Mouse (Mus musculus) midbrain, postnatal 0 days (tissue): ENCODE results near the gene Pex11a. TPM values are rescaled to one million over a fixed set of nuclear protein-coding genes. Genes with fewer than 3 reads are reported as not detected.
"Not testable (repeated sequence)": the region's sequence is repeated elsewhere in the genome, so short reads cannot be mapped to it uniquely, and the experiment has no call there.

Source experiments
- ATAC-seq: fragments of 200-750 bp; cut with Nextera tagmentation; 2 replicates; pipeline ENCODE4 v1.8.0; 2017; ENCODE audit warnings: moderate number of reproducible peaks, mild to moderate bottlenecking, moderate TSS enrichment, moderate library complexity; ENCODE audit not compliant: low FRiP score
- DNase-seq: peaks from one replicate; pipeline ENCODE4 v3.0.0-alpha.2; 2015; ENCODE audit warnings: low spot score
- H3K27ac ChIP-seq: fragments of 300-500 bp; sonication (generic); 2 replicates; pipeline ENCODE4 v1.5.1; 2014; ENCODE audit warnings: low read depth, mild to moderate bottlenecking, low read length, mixed read lengths
- H3K27me3 ChIP-seq: fragments of 300-500 bp; sonication (generic); 2 replicates; pipeline ENCODE4 v1.6.1; 2014; ENCODE audit warnings: low read length, control low read depth, mixed read lengths; ENCODE audit not compliant: insufficient read depth
- H3K36me3 ChIP-seq: fragments of 300-500 bp; sonication (generic); 2 replicates; pipeline ENCODE4 v1.6.1; 2014; ENCODE audit warnings: low read length, control low read depth, mixed read lengths; ENCODE audit not compliant: insufficient read depth
- H3K4me1 ChIP-seq: fragments of 300-500 bp; sonication (generic); 2 replicates; pipeline ENCODE4 v1.6.1; 2014; ENCODE audit warnings: mild to moderate bottlenecking, control low read depth, antibody characterized with exemption, low read length, mixed read lengths; ENCODE audit not compliant: insufficient read depth
- H3K4me2 ChIP-seq: fragments of 300-500 bp; sonication (generic); 2 replicates; pipeline ENCODE4 v1.6.1; 2014; ENCODE audit warnings: low read depth, mild to moderate bottlenecking, low read length, mixed read lengths; ENCODE audit not compliant: poor library complexity, severe bottlenecking
- H3K4me3 ChIP-seq: fragments of 300-500 bp; sonication (generic); 2 replicates; pipeline ENCODE4 v1.5.1; 2014; ENCODE audit warnings: low read depth, mild to moderate bottlenecking, low read length, moderate library complexity
- H3K9ac ChIP-seq: fragments of 300-500 bp; sonication (generic); replicated peaks from 2 replicates; pipeline ENCODE4 v1.6.1; 2014; ENCODE audit warnings: mild to moderate bottlenecking, low read length, moderate library complexity, mixed read lengths; ENCODE audit not compliant: poor library complexity, severe bottlenecking
- H3K9me3 ChIP-seq: fragments of 300-500 bp; sonication (generic); 2 replicates; pipeline ENCODE4 v1.6.1; 2016; ENCODE audit warnings: low read length, control low read depth
- CTCF ChIP-seq: IDR thresholded peaks from 2 replicates; pipeline ENCODE4 v1.5.1; 2016; ENCODE audit warnings: antibody characterized with exemption, mild to moderate bottlenecking
- WGBS: fragments of 180-500 bp; shearing (Covaris S2); extraction: QIAGEN DNeasy Blood & Tissue Kit; methylation state at CpG from one replicate; pipeline ENCODE4 v1.1.7; 2014; 5-methylcytosine and 5-hydroxymethylcytosine counted together
- polyA plus RNA-seq: library from polyadenylated mRNA; unstranded; fragments of >200 nt; fragmentation: Nextera tagmentation; extraction: Ambion mirVana; gene quantifications from 2 replicates; pipeline ENCODE4 v1.2.1, GENCODE M21; 2015
- total RNA-seq: library from RNA; depleted of rRNA; stranded (reverse); fragments of >200 nt; gene quantifications from 2 replicates; pipeline ENCODE4 v1.2.3, GENCODE M21; 2014; rRNA removed

The Pex11a gene
- total RNA-seq (3.4 and 3.6 TPM in 2 replicates), polyA plus RNA-seq (11.9 and 12.3 TPM in 2 replicates)

DNA sequence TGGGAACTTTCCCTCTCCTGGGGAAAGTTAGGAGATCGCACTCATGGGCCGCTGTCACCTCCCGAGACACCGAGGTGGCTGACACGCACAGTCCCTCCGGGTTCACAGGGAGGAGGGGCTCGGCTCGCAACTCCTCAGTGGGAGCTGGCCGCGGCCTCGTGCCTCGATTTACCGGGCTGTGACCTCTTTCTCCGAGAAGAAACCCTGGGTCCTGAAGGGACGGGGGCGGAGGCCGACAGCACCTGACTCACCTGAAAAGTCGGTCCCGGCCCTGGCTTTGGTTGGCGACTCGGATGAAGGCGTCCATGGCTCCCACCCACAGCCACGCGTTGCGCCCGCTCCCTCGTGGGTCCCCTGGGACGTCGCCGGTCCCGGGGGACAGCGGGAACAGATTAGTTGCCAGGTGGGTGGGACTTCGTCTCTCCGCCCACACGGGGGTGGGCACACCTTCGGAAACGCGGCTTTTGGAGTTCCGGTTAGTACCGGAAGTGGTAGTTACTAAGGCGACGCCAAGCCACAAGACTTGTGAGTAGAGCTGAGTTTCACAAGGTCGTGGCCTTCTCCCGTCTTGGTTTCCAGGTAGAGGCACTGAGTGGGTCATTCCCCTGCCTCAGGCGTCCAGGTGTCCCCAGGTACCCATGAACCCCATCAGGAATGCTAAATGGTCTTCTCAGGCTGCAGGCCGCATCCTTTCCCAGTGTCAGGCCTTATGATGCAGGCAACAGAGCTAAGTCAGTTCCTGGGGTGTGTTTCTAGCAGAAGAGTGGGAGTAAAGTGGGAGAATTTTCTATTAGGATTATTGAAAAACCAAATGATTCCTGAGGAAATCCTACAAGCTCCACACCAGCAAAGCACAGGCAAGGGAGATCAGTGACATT, at the start of gene Pex11a, which contains the start of gene Wdr93:
TSS of gene Pex11a (minus strand) at position 473 of the 878 bp plus-strand sequence.
TSS of gene Wdr93 (plus strand) at position 505 of the 878 bp plus-strand sequence.
- H3K9ac ChIP-seq = peak within 1 kb of the TSS; percentile 56
- peak; percentile 80 for ATAC-seq
- DNase-seq = peak; percentile 93
- H3K27me3 ChIP-seq = no peaks in the 10 kb centered on the region
- WGBS = 3% methylated on average over 46 of the region's 46 CpGs
- H3K36me3 ChIP-seq = no peaks in the 10 kb centered on the region
- H3K4me1 ChIP-seq = peaks cover 7% of the 10 kb centered on the region; the same call in 1 of the 2 replicates
- H3K4me3 ChIP-seq = peak within 1 kb of the TSS; percentile 75
- H3K27ac ChIP-seq = no peak within 1 kb of the TSS
- no peaks in the 10 kb centered on the region for H3K9me3 ChIP-seq
- no peak for TF ChIP-seq CTCF
- H3K4me2 ChIP-seq = peak within 1 kb of the TSS; percentile 98

- not testable (repeated sequence) for H3K36me3 ChIP-seq, H3K9me3 ChIP-seq, H3K4me2 ChIP-seq, H3K4me1 ChIP-seq, H3K4me3 ChIP-seq, ATAC-seq, H3K9ac ChIP-seq, DNase-seq, H3K27ac ChIP-seq
- peaks cover 27% of the 10 kb centered on the region for H3K27me3 ChIP-seq
- WGBS = 31% methylated on average over 2 of the region's 2 CpGs
These were observed 46.9 kb upstream of the Pex11a start for GRCm38 (mm10) chr7:79789812-79790211.

DNA sequence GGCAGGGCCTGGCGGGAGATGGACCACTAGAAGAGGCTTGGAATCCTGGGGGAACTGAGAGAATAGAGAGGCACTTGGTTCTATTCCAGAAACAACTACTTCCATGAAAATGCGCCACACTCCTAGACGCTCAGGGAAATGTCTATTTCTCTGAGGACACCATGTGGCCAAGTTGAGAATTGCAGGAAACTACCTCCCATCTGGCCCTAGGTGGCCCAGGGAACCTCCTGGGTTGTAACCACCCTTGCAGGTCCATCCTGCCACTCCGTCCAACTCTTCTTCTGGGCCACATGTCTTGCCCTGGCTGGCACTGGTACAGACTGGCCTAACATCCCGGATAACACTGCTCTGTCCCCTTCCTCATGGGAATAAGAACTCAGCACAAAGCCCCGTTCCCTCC, 43.4 kb upstream of the Pex11a start:
- Histone ChIP-seq H3K4me1 (no peaks in the 10 kb centered on the region), H3K9me3 (no peaks in the 10 kb centered on the region), H3K27me3 (peaks cover 5% of the 10 kb centered on the region; the same call in 1 of the 2 replicates), H3K9ac (no peak overlapping the region), H3K4me2 (no peak overlapping the region), H3K4me3 (no peak overlapping the region), H3K27ac (no peak overlapping the region), H3K36me3 (no peaks in the 10 kb centered on the region)
- ATAC-seq (no peak), DNase-seq (peak; percentile 71)
- WGBS = 19% methylated on average over 6 of the region's 6 CpGs
- TF ChIP-seq CTCF = peak; percentile 75

DNA sequence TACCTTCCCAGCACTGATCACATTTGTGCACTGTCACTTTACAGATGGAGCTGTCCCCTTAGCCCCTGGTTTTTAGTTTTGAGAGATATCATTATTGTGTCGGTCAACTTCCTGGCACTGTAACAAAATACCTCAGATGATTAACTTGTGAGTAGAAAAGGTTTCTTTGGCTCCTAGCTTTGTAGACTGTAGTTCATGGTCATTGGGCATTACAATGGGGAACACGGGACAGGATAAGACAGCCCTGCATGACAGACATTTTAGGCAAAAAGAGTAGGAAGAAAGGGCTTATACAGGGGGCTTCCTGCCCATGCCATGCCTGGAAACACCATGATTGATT, 39.6 kb upstream of the Pex11a start:
- no peak overlapping the region for H3K4me2 ChIP-seq
- DNase-seq = no peak

DNA sequence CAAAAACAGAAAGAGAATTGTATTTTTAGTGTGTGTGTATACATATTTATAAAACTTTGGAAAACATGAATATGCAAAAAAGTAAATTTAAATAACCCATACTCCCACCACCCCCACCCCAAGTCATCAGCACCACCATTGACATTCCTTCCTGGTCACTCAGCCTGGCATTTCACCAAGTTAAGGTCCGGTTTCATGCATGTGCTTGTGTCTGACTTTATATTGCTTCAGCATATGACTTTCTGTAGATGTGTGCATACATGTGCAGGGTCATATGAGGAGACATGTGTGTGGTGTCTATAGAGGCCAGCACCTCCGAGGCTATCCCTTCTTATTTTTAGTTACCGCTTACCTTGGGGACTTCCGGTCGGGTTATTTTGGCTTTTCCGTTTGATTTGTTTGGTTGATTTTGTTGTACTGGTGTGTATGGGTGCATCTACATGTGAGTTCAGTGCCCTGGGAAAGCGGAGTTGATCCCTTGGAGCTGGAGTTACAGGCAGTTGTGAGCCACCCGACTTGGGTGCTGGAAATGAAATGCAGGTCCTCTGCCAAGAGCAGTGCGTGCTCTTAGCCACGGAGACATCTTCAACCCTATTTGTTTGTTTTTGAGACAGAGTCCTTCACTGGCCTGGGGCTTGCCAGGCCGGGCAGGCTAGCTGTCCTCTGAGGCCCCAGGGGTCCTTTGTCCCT, 39.0 kb upstream of the Pex11a start:
- no peak overlapping the region for H3K27ac ChIP-seq
- H3K4me1 ChIP-seq = no peaks in the 10 kb centered on the region
- no peak overlapping the region for H3K4me2 ChIP-seq
- WGBS = 75% methylated on average over 11 of the region's 11 CpGs
- TF ChIP-seq CTCF = no peak
- no peak for DNase-seq
- no peak for ATAC-seq
- H3K4me3 ChIP-seq = no peak overlapping the region
- H3K36me3 ChIP-seq = no peaks in the 10 kb centered on the region
- H3K9me3 ChIP-seq = no peaks in the 10 kb centered on the region
- H3K9ac ChIP-seq = no peak overlapping the region
- H3K27me3 ChIP-seq = no peaks in the 10 kb centered on the region

More for the DNA sequence above, 39.6 kb upstream of the Pex11a start:
- WGBS = 68% methylated on average over 2 of the region's 2 CpGs
- no peaks in the 10 kb centered on the region for H3K4me1 ChIP-seq
- no peak overlapping the region for H3K27ac ChIP-seq
- H3K9ac ChIP-seq = no peak overlapping the region
- TF ChIP-seq CTCF = no peak
- H3K27me3 ChIP-seq = no peaks in the 10 kb centered on the region
- no peaks in the 10 kb centered on the region for H3K36me3 ChIP-seq
- no peaks in the 10 kb centered on the region for H3K9me3 ChIP-seq
- no peak for ATAC-seq
- H3K4me3 ChIP-seq = no peak overlapping the region
